Mouse (Mus musculus) limb, embryonic 11.5 days (tissue): Measurements from ENCODE around the gene Pfdn4. TPM values are rescaled to one million over a fixed set of nuclear protein-coding genes. Genes with fewer than 3 reads are reported as not detected.

Experiments used
- polyA plus RNA-seq: library from polyadenylated mRNA; unstranded; fragments of >200 nt; fragmentation: Nextera tagmentation; extraction: Ambion mirVana; gene quantifications from 2 replicates; pipeline ENCODE4 v1.2.1, GENCODE M21; 2014

Pfdn4 gene
- polyA plus RNA-seq, 1 experiment from 2014 or later = 107 TPM

Other genes with a start within 250 kb of the Pfdn4 start
- 0.25 and 0.45 TPM in 2 replicates for gene Bcas1, start 68.6 kb upstream of the Pfdn4 start, polyA plus RNA-seq
- gene Cyp24a1, start 717 bp downstream of the Pfdn4 start, polyA plus RNA-seq = not detected in 2 replicates
- gene 4930470P17Rik, start 105.6 kb downstream of the Pfdn4 start, polyA plus RNA-seq = not detected in 2 replicates
- 0.95 and 2.0 TPM in 2 replicates for gene Dok5, start 235.4 kb downstream of the Pfdn4 start, polyA plus RNA-seq